9 mouse cellular contexts compared by ENCODE assay signal in the genomic region with DNA sequence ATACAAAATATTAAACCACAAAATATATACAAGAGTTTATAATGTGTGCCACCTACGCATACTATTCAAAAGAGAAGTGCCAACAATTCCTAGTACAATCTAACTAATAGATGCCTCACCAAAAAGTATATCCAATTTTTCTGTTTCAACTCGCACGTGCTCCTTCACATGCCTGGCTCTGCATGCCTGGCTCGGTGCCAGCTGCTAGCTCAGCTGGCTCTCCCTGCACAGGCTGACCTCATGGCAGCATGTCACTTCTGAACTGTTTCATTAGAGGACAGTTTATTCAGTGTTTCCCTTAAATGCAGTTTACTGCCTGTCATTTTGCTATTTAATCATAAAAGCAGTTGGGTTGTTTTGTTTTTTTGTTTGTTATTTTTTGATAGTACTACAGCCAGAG. TPM values are rescaled to one million over a fixed set of nuclear protein-coding genes. Genes with fewer than 3 reads are reported as not detected.
DNase-seq lines count a peak whose midpoint lies in the region; ATAC-seq lines count a peak whose summit lies in the region.
"Had no signal": no experiment of that assay in that cellular context is flagged by ENCODE, and none has a peak within 500 bp of the region (broad histone marks: within the 10 kb centered on the region; RNA-seq: fewer than 3 reads in every experiment).

No protein-coding gene starts in this region.

- peak; percentile 96 for DNase-seq in heart, adult 11 months
- DNase-seq in brain, embryonic 18.5 days (ENCODE audit: low read depth, low spot score) = peak; percentile 4
- peak; percentile 11 for DNase-seq in hindbrain, embryonic 10.5 days (ENCODE audit: low spot score)
- DNase-seq in left cerebral cortex, postnatal 14 days (ENCODE audit: low spot score in 2 of 2) = peak; percentile 26 to 37
- peak; percentile 23 for DNase-seq in retina, adult 2 months (ENCODE audit: low read depth, low spot score)
- DNase-seq in thymus, postnatal 10 days (ENCODE audit: low spot score in 2 of 2) = no peak

- H3K4me2 ChIP-seq in heart, embryonic 11.5 days = no peak overlapping the region
- H3K4me2 ChIP-seq in forebrain, embryonic 16.5 days (ENCODE audit: low read length) = no peak overlapping the region
- H3K4me2 ChIP-seq: embryonic facial prominence, embryonic 15.5 days had no signal

- peaks cover 4% of the 10 kb centered on the region; the same call in 1 of the 2 replicates for H3K4me1 ChIP-seq in heart, embryonic 11.5 days (ENCODE audit: control insufficient read depth, insufficient read depth, low read length)
- H3K4me1 ChIP-seq in forebrain, embryonic 16.5 days (replicated peaks; ENCODE audit: control insufficient read depth, insufficient read depth, low read length) = peaks cover 3% of the 10 kb centered on the region
- H3K4me1 ChIP-seq in hindbrain, embryonic 10.5 days (replicated peaks) = no peaks in the 10 kb centered on the region

- H3K36me3 ChIP-seq in heart, embryonic 11.5 days (ENCODE audit: control insufficient read depth, insufficient read depth, low read length) = no peaks in the 10 kb centered on the region; the same call in 1 of the 2 replicates
- H3K36me3 ChIP-seq in forebrain, embryonic 16.5 days (ENCODE audit: control insufficient read depth, insufficient read depth) = no peaks in the 10 kb centered on the region
- H3K36me3 ChIP-seq in hindbrain, embryonic 10.5 days = peaks cover 5% of the 10 kb centered on the region

- H3K9ac ChIP-seq in heart, embryonic 11.5 days (ENCODE audit: low read depth, low read length) = no peak overlapping the region
- no peak overlapping the region for H3K9ac ChIP-seq in forebrain, embryonic 16.5 days (replicated peaks; ENCODE audit: low read depth, low read length)
- H3K9ac ChIP-seq: embryonic facial prominence, embryonic 15.5 days had no signal

- no peak overlapping the region for H3K27ac ChIP-seq in heart, embryonic 11.5 days (ENCODE audit: low read depth, low read length)
- H3K27ac ChIP-seq in forebrain, embryonic 16.5 days (ENCODE audit: low read length) = no peak overlapping the region
- H3K27ac ChIP-seq in hindbrain, embryonic 10.5 days = no peak overlapping the region
- H3K27ac ChIP-seq: embryonic facial prominence, embryonic 15.5 days had no signal

- no peak overlapping the region for H3K4me3 ChIP-seq in heart, embryonic 11.5 days (ENCODE audit: low read depth, low read length)
- H3K4me3 ChIP-seq in forebrain, embryonic 16.5 days (replicated peaks; ENCODE audit: low read length) = no peak overlapping the region
- H3K4me3 ChIP-seq in hindbrain, embryonic 10.5 days = no peak overlapping the region
- H3K4me3 ChIP-seq: embryonic facial prominence, embryonic 15.5 days had no signal

- WGBS in heart, embryonic 11.5 days (ENCODE audit: insufficient replicate concordance) = 46% methylated on average over 4 of the region's 4 CpGs
- WGBS in forebrain, embryonic 16.5 days = 29% methylated on average over 4 of the region's 4 CpGs
- 80% methylated on average over 4 of the region's 4 CpGs for WGBS in hindbrain, embryonic 10.5 days

- H3K27me3 ChIP-seq in heart, embryonic 11.5 days (ENCODE audit: control insufficient read depth, insufficient read depth, low read length) = no peaks in the 10 kb centered on the region
- H3K27me3 ChIP-seq in forebrain, embryonic 16.5 days (replicated peaks; ENCODE audit: control insufficient read depth, insufficient read depth, low read length) = no peaks in the 10 kb centered on the region
- H3K27me3 ChIP-seq in hindbrain, embryonic 10.5 days (ENCODE audit: insufficient read depth, poor library complexity, severe bottlenecking) = no peaks in the 10 kb centered on the region
- H3K27me3 ChIP-seq: embryonic facial prominence, embryonic 15.5 days had no signal

- intact Hi-C loops in left cerebral cortex, postnatal 14 days (cut with DNase I) = no loop called here

- no peaks in the 10 kb centered on the region for H3K9me3 ChIP-seq in heart, embryonic 11.5 days (replicated peaks; ENCODE audit: control insufficient read depth, low read length)
- H3K9me3 ChIP-seq in forebrain, embryonic 16.5 days (ENCODE audit: control insufficient read depth, low read length) = no peaks in the 10 kb centered on the region
- H3K9me3 ChIP-seq in hindbrain, embryonic 10.5 days = no peaks in the 10 kb centered on the region
- H3K9me3 ChIP-seq: embryonic facial prominence, embryonic 15.5 days had no signal

- ATAC-seq in heart, embryonic 11.5 days (replicated peaks; ENCODE audit: insufficient number of reproducible peaks, low FRiP score, low TSS enrichment) = no peak
- peak; percentile 88 for ATAC-seq in forebrain, embryonic 16.5 days

RNA-seq across cellular contexts. Expression of gene Fcho2, which starts 46.9 kb away (rescaled TPM):
- polyA plus RNA-seq in heart, embryonic 11.5 days (2014; fragmentation: Nextera tagmentation; extraction: Ambion mirVana) = 26.3 and 30.7 TPM in 2 replicates
- 29.6 and 31.8 TPM in 2 replicates for polyA plus RNA-seq in forebrain, embryonic 16.5 days (2015; fragmentation: Nextera tagmentation; extraction: Ambion mirVana)
- 23.5 and 27.3 TPM in 2 replicates for polyA plus RNA-seq in hindbrain, embryonic 10.5 days (2016; fragmentation: Nextera tagmentation; extraction: Ambion mirVana)
- total RNA-seq in left cerebral cortex, postnatal 14 days (2021) = 10 to 100 TPM; 36.7 to 36.9 TPM

Comparison
In these comparisons a context has a peak if more than half of its experiments do, and no peak if none do; other contexts are left out.
1. DNase-seq: peak in heart, adult 11 months (single experiment), brain, embryonic 18.5 days (single experiment), hindbrain, embryonic 10.5 days (single experiment), left cerebral cortex, postnatal 14 days (2 of 2) and retina, adult 2 months (single experiment); none in thymus, postnatal 10 days (0 of 2).